Mouse (Mus musculus) neural tube, embryonic 15.5 days (tissue): ENCODE results near the gene Egfl6. TPM values are rescaled to one million over a fixed set of nuclear protein-coding genes. Genes with fewer than 3 reads are reported as not detected.

ENCODE experiments used
- ATAC-seq: fragments of 200-750 bp; cut with Nextera tagmentation; 2 replicates; pipeline ENCODE4 v1.8.0; 2017; ENCODE audit warnings: mild to moderate bottlenecking, moderate TSS enrichment, moderate library complexity; ENCODE audit not compliant: low FRiP score
- H3K27ac ChIP-seq: fragments of 300-500 bp; sonication (generic); replicated peaks from 2 replicates; pipeline ENCODE4 v1.5.1; 2015; ENCODE audit warnings: mild to moderate bottlenecking, inconsistent platforms
- H3K27me3 ChIP-seq: fragments of 300-500 bp; sonication (generic); replicated peaks from 2 replicates; pipeline ENCODE4 v1.6.1; 2015; ENCODE audit warnings: inconsistent platforms
- H3K36me3 ChIP-seq: fragments of 300-500 bp; sonication (generic); 2 replicates; pipeline ENCODE4 v1.6.1; 2015; ENCODE audit warnings: inconsistent platforms
- H3K4me1 ChIP-seq: fragments of 300-500 bp; sonication (generic); 2 replicates; pipeline ENCODE4 v1.6.1; 2015; ENCODE audit warnings: inconsistent platforms
- H3K4me2 ChIP-seq: fragments of 300-500 bp; sonication (generic); 2 replicates; pipeline ENCODE4 v1.6.1; 2015; ENCODE audit warnings: inconsistent platforms, mild to moderate bottlenecking, moderate library complexity
- H3K4me3 ChIP-seq: fragments of 300-500 bp; sonication (generic); replicated peaks from 2 replicates; pipeline ENCODE4 v1.5.1; 2015; ENCODE audit warnings: mild to moderate bottlenecking, inconsistent platforms
- H3K9ac ChIP-seq: fragments of 300-500 bp; sonication (generic); replicated peaks from 2 replicates; pipeline ENCODE4 v1.6.1; 2015; ENCODE audit warnings: mild to moderate bottlenecking, inconsistent platforms
- H3K9me3 ChIP-seq: fragments of 300-500 bp; sonication (generic); replicated peaks from 2 replicates; pipeline ENCODE4 v1.6.1; 2016; ENCODE audit warnings: inconsistent platforms
- WGBS: fragments of 180-500 bp; shearing (Covaris S2); methylation state at CpG from one replicate; pipeline ENCODE4 v1.1.7; 2015; ENCODE audit warnings: mixed read lengths; 5-methylcytosine and 5-hydroxymethylcytosine counted together
- polyA plus RNA-seq: library from polyadenylated mRNA; unstranded; fragments of >200 nt; fragmentation: Nextera tagmentation; extraction: Ambion mirVana; gene quantifications from 2 replicates; pipeline ENCODE4 v1.2.1, GENCODE M21; 2015

Gene Egfl6
- polyA plus RNA-seq, 1 experiment from 2014 or later, result 6.6 TPM

DNA sequence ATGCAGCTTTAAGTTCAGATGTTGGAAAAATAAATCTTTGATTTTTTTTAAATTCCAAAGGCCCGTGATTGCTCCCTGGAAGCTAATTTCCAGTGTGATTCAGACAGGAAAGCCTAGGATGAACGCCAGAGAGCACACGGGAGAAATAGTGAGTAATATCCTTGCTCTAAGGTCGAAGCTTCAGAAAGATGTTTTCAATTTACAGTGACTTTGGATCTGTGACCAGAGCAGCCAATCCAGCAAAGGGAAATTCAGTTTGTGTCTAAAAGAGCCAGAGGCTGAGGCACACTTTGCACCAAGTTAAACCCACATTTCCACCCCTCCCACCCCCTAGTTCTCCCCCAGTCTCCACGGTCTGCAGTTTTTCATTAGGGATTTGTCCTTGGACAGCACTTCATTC lies 20.6 kb downstream of the Egfl6 start:
- H3K9me3 ChIP-seq, result no peaks in the 10 kb centered on the region
- no peaks in the 10 kb centered on the region for H3K4me1 ChIP-seq
- no peaks in the 10 kb centered on the region for H3K36me3 ChIP-seq
- no peak overlapping the region for H3K27ac ChIP-seq
- H3K4me3 ChIP-seq, result no peak overlapping the region
- no peak overlapping the region for H3K4me2 ChIP-seq
- no peak overlapping the region for H3K9ac ChIP-seq
- H3K27me3 ChIP-seq, result 0 out of 2 replicates have a peak, but pooled peaks cover 4% of the 10 kb centered on the region
- 60% methylated on average over 5 of the region's 5 CpGs for WGBS
- ATAC-seq, result no peak

DNA sequence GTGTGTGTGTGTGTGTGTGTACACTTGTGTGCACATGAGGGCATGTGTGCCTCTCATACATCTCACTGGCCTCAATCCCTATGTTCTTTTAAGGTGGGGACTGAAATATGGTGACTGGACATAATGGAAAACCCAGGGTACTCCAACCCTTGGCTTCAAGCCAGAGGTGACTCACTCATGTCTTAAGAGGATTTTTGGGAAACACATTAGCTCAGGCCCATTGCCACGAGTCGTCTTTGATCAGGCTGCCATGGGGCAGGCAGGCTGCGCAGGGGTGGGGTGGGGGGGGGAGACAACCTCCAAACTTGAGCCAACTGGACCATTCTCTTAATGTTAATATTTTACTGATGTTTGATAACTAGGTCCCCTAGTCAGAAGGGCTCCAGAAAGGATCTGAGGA lies 26.2 kb downstream of the Egfl6 start:
- Histone ChIP-seq H3K27me3 (no peaks in the 10 kb centered on the region; the same call in 1 of the 2 replicates), H3K36me3 (no peaks in the 10 kb centered on the region), H3K4me1 (no peaks in the 10 kb centered on the region), H3K4me2 (no peak overlapping the region), H3K9ac (no peak overlapping the region), H3K4me3 (no peak overlapping the region), H3K27ac (no peak overlapping the region), H3K9me3 (no peaks in the 10 kb centered on the region)
- WGBS, result 83% methylated on average over 3 of the region's 3 CpGs
- ATAC-seq, result no peak

DNA sequence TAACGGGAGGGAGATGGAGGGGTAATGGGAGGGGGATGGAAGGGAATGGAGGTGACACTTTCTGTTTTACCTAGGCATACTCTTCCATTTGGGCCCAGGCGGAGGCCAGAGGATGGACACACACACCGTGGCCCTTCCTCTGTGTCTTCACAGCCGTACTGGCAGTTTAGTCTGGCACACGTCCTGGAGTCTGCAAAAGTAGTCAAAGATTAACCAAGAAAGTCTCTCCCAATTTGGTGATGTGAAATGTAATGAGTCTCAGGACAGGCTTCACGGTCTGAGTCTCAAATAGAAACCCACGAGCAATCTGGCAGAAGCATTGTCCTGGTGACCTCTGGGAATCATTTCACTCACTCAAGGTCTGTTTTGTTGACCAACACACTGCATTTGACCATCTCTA lies 33.2 kb downstream of the Egfl6 start:
- Histone ChIP-seq H3K9ac (no peak overlapping the region), H3K27me3 (peaks cover 5% of the 10 kb centered on the region; the same call in 1 of the 2 replicates), H3K27ac (no peak overlapping the region), H3K4me3 (no peak overlapping the region), H3K4me1 (no peaks in the 10 kb centered on the region), H3K36me3 (no peaks in the 10 kb centered on the region), H3K9me3 (no peaks in the 10 kb centered on the region), H3K4me2 (no peak overlapping the region)
- ATAC-seq, result no peak
- WGBS, result 78% methylated on average over 7 of the region's 7 CpGs

DNA sequence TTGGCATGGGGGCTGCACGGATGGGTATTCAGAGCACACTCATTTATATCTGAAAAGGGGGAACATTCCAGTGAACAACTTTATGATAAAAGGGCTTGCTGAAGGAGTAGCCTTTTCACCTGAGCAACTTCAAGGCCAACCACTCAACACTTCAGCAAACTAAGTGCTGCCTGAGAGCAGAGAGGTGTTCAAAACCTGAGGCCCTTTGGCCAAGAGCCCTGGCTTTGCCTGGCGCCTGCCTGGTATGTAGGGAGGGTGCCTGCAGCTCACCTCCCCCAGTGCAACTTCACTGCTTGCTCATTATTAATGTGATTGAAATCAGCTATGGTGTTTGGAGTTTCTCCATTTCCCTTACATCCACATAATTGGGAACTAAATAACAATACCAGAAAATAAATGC lies 39.0 kb downstream of the Egfl6 start:
- Histone ChIP-seq H3K36me3 (no peaks in the 10 kb centered on the region), H3K27ac (no peak overlapping the region), H3K9ac (no peak overlapping the region), H3K27me3 (peaks cover 8% of the 10 kb centered on the region; the same call in 1 of the 2 replicates), H3K4me2 (no peak overlapping the region), H3K4me3 (no peak overlapping the region), H3K4me1 (no peaks in the 10 kb centered on the region), H3K9me3 (no peaks in the 10 kb centered on the region)
- no peak for ATAC-seq
- WGBS, result 73% methylated on average over 2 of the region's 2 CpGs

DNA sequence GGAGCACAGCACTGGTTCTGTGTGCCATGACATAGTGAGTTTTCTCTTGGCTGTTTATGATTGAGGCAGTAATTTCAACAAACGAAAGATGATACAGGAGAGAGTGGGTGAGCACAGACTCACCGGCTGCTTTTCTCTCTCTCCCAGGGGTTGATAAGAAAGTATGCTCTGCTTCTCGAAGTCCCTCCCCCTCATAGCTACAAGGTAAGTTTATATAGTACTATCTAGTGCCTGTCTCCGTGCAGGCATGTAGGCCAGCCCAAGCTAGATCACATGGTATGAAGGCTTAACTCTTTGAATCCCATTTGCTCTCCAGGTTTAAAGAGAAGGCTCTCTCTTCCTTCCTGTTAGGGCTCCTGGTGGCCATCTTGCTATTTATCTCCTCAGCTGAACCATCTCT lies 50.4 kb downstream of the Egfl6 start:
- Histone ChIP-seq H3K27ac (no peak overlapping the region), H3K9me3 (no peaks in the 10 kb centered on the region), H3K36me3 (no peaks in the 10 kb centered on the region), H3K4me1 (no peaks in the 10 kb centered on the region), H3K4me2 (no peak overlapping the region), H3K4me3 (no peak overlapping the region), H3K9ac (no peak overlapping the region), H3K27me3 (peaks cover 8% of the 10 kb centered on the region; the same call in 1 of the 2 replicates)
- WGBS, result 77% methylated on average over 4 of the region's 4 CpGs
- ATAC-seq, result no peak

DNA sequence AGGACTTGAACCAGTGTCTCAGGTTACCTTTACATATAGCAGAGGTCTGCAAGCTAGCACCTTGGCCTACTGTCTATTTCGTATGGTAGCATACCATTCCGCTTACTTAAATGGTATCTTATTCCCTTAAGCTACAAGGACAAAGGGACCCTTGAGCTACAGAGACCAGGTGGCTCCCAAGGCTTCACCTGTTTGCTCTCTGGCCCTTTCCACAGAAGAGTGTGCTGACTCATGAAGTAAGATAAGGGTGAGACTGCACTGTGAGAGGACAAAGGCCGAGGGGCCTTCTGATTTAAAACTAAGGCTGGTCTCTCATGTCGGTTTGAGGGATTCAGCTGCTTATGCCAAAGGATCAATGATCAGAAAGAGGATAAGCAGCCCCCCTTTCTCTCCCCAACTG lies 52.1 kb downstream of the Egfl6 start:
- H3K4me3 ChIP-seq, result no peak overlapping the region
- no peak overlapping the region for H3K27ac ChIP-seq
- no peaks in the 10 kb centered on the region for H3K9me3 ChIP-seq
- WGBS, result 90% methylated on average over 4 of the region's 4 CpGs
- no peaks in the 10 kb centered on the region for H3K4me1 ChIP-seq
- ATAC-seq, result no peak
- H3K9ac ChIP-seq, result no peak overlapping the region
- H3K4me2 ChIP-seq, result no peak overlapping the region
- no peaks in the 10 kb centered on the region for H3K36me3 ChIP-seq
- peaks cover 8% of the 10 kb centered on the region; the same call in 1 of the 2 replicates for H3K27me3 ChIP-seq

DNA sequence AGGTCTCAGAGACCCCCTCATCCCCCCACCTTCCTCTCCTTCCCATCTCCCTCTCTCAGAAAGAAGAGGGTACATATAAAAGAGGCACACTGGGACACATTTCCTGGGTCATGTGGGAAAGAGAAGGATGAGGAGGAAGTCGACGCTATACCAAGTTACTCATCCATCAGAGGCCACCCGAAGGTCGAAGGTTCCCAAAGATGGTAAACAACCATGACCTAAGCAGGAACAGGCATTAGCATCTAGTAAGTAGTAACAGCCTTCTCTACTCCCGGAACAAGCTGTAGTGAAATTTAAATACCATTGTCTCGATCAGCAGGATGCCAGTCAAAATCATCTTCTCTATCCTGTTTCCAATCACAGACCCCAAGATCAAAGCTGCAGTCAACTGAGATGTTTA lies 53.8 kb downstream of the Egfl6 start:
- no peaks in the 10 kb centered on the region for H3K4me1 ChIP-seq
- H3K27me3 ChIP-seq, result 0 out of 2 replicates have a peak, but pooled peaks cover 4% of the 10 kb centered on the region
- no peaks in the 10 kb centered on the region for H3K9me3 ChIP-seq
- ATAC-seq, result no peak
- H3K4me3 ChIP-seq, result no peak overlapping the region
- no peak overlapping the region for H3K9ac ChIP-seq
- H3K27ac ChIP-seq, result no peak overlapping the region
- no peak overlapping the region for H3K4me2 ChIP-seq
- WGBS, result 38% methylated on average over 6 of the region's 6 CpGs
- H3K36me3 ChIP-seq, result no peaks in the 10 kb centered on the region

DNA sequence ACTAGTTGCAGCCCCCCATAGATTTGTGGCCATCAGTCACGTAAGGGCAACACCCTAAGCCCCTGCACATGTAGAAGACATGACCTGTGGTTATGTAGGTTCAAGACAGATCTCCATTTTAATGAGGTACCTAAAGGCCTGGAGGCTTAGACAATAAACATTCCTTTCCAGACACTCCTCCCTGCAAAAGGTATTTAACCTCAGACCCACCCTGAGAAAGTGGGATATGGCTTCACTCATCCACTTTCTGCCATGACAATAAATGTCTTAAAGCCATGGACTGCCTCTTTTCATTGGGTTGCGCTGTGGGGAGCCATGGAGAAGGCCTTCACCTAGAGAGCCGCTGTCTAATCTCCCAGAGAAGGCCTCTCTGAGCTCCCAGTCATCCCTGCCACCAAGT lies 57.4 kb downstream of the Egfl6 start:
- no peak overlapping the region for H3K27ac ChIP-seq
- no peak for ATAC-seq
- no peak overlapping the region for H3K9ac ChIP-seq
- H3K27me3 ChIP-seq, result no peaks in the 10 kb centered on the region; the same call in 1 of the 2 replicates
- no peaks in the 10 kb centered on the region for H3K9me3 ChIP-seq
- WGBS, result 91% methylated on average over 3 of the region's 3 CpGs
- no peak overlapping the region for H3K4me2 ChIP-seq
- H3K4me3 ChIP-seq, result no peak overlapping the region
- H3K36me3 ChIP-seq, result no peaks in the 10 kb centered on the region
- H3K4me1 ChIP-seq, result no peaks in the 10 kb centered on the region

DNA sequence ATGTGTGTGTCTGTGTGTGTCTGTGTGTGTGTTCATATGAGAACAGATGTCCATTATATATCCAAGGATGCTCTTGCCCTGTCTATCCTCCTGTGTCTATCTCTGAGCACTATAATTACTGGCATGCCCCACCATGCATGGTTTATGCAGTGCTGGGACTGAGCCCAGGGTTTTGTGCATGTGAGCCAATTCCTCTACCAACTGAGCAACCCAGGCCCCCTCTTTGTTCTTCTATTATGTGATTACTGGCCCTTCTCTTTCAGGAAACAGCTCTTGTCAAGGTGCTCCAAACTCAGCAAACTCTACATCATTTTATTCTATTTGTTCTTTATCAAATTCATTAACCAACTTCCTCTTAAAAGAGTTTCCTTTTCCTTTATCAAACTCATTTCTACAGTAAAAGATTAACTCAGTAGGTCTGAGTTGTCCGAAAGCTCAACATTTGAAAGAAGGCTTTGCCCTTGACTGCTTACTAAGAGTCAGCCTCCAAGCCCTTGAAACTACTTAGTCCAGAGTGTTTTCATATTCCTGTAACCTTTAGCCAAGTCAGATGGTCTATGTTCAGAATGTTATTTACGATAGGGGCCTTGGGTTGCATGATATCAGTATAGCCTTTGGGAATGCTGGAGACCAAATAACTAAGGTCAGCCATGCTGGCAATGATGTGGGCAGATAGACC lies 59.7 kb downstream of the Egfl6 start:
- H3K9me3 ChIP-seq, result no peaks in the 10 kb centered on the region
- no peaks in the 10 kb centered on the region for H3K36me3 ChIP-seq
- no peak for ATAC-seq
- no peaks in the 10 kb centered on the region for H3K4me1 ChIP-seq
- H3K27me3 ChIP-seq, result no peaks in the 10 kb centered on the region; the same call in 1 of the 2 replicates
- no peak overlapping the region for H3K9ac ChIP-seq
- H3K4me2 ChIP-seq, result no peak overlapping the region
- WGBS, result 96% methylated on average over 2 of the region's 2 CpGs
- no peak overlapping the region for H3K27ac ChIP-seq
- no peak overlapping the region for H3K4me3 ChIP-seq

DNA sequence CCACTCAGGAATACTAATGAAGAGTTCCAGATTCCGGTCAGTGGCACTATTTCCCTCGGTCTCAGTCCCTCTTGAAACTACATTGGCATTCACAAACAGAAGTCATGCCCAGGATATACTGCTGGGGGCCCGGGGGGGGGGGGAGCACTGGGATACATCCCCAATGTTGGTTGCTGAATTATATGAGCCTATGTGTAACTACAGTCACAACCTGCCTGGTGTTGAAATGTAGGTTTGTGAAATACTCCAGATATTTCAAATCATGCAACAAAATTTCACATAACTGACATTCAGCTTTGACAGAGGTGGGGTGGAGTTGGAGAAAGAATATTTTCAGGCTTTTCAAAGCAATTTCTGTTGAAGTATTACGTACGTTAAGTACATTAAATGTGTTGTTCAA lies 64.7 kb downstream of the Egfl6 start:
- 81% methylated on average over 5 of the region's 5 CpGs for WGBS
- H3K4me1 ChIP-seq, result no peaks in the 10 kb centered on the region
- H3K27me3 ChIP-seq, result no peaks in the 10 kb centered on the region; the same call in 1 of the 2 replicates
- no peak overlapping the region for H3K4me2 ChIP-seq
- no peak overlapping the region for H3K27ac ChIP-seq
- ATAC-seq, result no peak
- no peaks in the 10 kb centered on the region for H3K9me3 ChIP-seq
- no peak overlapping the region for H3K9ac ChIP-seq
- no peak overlapping the region for H3K4me3 ChIP-seq
- H3K36me3 ChIP-seq, result no peaks in the 10 kb centered on the region

DNA sequence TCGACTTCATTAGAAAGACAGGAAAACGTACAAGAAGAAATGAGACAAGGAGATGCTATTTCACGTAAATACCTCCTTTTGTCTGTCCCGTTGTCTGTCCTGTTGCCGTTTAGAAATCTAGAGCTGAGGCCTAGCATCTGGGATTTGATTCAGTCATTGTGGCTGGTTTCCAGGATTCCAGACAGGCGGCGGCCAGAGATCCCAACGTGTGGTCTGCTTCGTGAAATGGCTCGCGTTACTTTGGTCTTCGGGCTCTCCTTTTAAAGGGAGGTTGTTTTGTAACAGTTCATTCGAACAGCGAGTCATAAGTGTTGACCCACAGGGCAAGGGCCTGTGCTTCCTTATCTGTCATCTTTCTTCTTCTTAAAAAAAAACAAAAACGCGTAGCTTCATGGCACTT lies 67.2 kb downstream of the Egfl6 start, which contains the start of gene Tceanc:
Gene Tceanc (minus strand): TSS at position 223 of the 400 bp plus-strand sequence.
- Histone ChIP-seq H3K4me3 (no peak within 1 kb of the TSS), H3K9ac (no peak within 1 kb of the TSS), H3K4me1 (no peaks in the 10 kb centered on the region; the same call in 1 of the 2 replicates), H3K9me3 (no peaks in the 10 kb centered on the region), H3K27me3 (peaks cover 7% of the 10 kb centered on the region; the same call in 1 of the 2 replicates), H3K27ac (no peak within 1 kb of the TSS), H3K4me2 (no peak within 1 kb of the TSS), H3K36me3 (no peaks in the 10 kb centered on the region)
- 79% methylated on average over 16 of the region's 16 CpGs for WGBS
- ATAC-seq, result no peak

DNA sequence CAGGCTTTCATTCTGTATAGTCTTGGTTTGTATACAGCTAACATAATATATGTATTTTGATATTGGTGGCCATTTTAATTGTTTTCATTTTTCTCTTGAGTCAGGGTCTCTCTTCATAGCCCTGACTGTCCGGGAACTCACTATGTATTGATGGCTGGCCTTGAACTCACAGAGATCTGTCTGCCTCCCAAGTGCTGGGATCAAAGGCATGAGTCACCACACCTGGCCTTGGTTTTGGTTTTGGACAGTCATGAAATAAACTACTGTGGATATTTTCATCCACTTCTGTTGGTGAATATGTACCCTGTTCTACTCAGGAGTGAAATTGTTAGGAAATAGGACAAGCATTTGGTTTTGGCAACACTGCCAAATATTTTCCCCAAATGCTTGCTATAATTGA lies 68.9 kb downstream of the Egfl6 start:
- H3K4me2 ChIP-seq, result no peak overlapping the region
- no peak overlapping the region for H3K9ac ChIP-seq
- 85% methylated on average over 1 of the region's 1 CpGs for WGBS
- H3K9me3 ChIP-seq, result no peaks in the 10 kb centered on the region
- H3K27ac ChIP-seq, result no peak overlapping the region
- H3K36me3 ChIP-seq, result no peaks in the 10 kb centered on the region
- no peak overlapping the region for H3K4me3 ChIP-seq
- no peaks in the 10 kb centered on the region; the same call in 1 of the 2 replicates for H3K4me1 ChIP-seq
- ATAC-seq, result no peak
- peaks cover 7% of the 10 kb centered on the region; the same call in 1 of the 2 replicates for H3K27me3 ChIP-seq
